Mouse (Mus musculus) lung, adult 2 months (tissue): ENCODE results near the gene Sfn.

Experiments
- CTCF ChIP-seq: fragments of 200-500 bp; IDR thresholded peaks from 2 replicates; pipeline ENCODE4 v1.5.1; 2011; ENCODE audit warnings: mild to moderate bottlenecking, low read length, control low read depth; ENCODE audit not compliant: insufficient read depth
- POLR2A ChIP-seq: fragments of 200-500 bp; IDR thresholded peaks from 2 replicates; pipeline ENCODE4 v1.6.1; 2011; ENCODE audit warnings: low read depth, mild to moderate bottlenecking, control low read depth, low read length, borderline replicate concordance; ENCODE audit errors: extremely low read depth

DNA sequence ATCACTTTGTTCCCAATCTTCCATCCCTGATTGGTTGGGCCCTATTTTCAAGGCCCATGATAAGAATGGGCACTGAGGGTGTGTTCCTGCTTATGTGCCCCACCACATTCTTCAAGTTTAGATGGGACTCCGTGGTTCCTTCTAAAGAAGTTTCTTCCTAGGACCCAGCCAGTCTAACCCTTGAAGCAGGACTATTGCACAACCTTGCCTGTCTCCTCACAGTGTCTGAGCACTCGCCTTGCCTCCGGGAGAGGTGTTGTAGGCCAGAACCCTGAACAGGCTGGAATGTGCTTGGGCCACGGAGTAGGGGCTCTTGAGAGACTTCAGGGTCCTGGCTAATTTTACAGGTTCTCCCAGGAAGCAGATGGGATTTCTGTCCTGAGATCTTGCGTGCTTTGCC lies 1.1 kb upstream of the Sfn start:
- no peak for TF ChIP-seq POLR2A
- TF ChIP-seq CTCF, result no peak
